Mouse (Mus musculus) MEL (cell line): Measurements from ENCODE around the gene Gm20425. TPM values are rescaled to one million over a fixed set of nuclear protein-coding genes. Genes with fewer than 3 reads are reported as not detected.
A peak's percentile ranks its signal among the peaks of the same experiment; 100 is the strongest.

Experiments used
- DNase-seq: peaks from one replicate; pipeline ENCODE4 v3.0.0; 2011; ENCODE audit warnings: low read depth, low spot score
- H3K27ac ChIP-seq: 2 replicates; pipeline ENCODE4 v1.5.1; 2012; ENCODE audit warnings: low read depth, mild to moderate bottlenecking, control low read depth, low read length, moderate library complexity; ENCODE audit not compliant: control insufficient read depth
- H3K27me3 ChIP-seq, 2 experiments: fragments of 150-350 bp in 1 of 2; sonication (generic) in 1 of 2; 2 replicates each; pipeline ENCODE4 v1.6.1; 2012; ENCODE audit warnings: low read length in 2 of 2, mild to moderate bottlenecking in 2 of 2, improper control_type of control experiment in 1 of 2, moderate library complexity in 1 of 2; ENCODE audit not compliant: insufficient read depth in 2 of 2, control insufficient read depth in 1 of 2
- H3K36me3 ChIP-seq, 2 experiments: 2 replicates each; pipeline ENCODE4 v1.6.1; 2012 to 2014; ENCODE audit warnings: low read length in 2 of 2, improper control_type of control experiment in 1 of 2, inconsistent platforms in 1 of 2, mild to moderate bottlenecking in 1 of 2; ENCODE audit not compliant: insufficient read depth in 2 of 2, control insufficient read depth in 1 of 2
- H3K4me1 ChIP-seq, 2 experiments: fragments of 150-350 bp in 1 of 2; sonication (generic) in 1 of 2; 2 replicates each; pipeline ENCODE4 v1.6.1; 2012; ENCODE audit warnings: low read length in 2 of 2, improper control_type of control experiment in 1 of 2, mild to moderate bottlenecking in 1 of 2; ENCODE audit not compliant: insufficient read depth in 2 of 2, control insufficient read depth in 1 of 2
- H3K4me3 ChIP-seq, 2 experiments: fragments of 150-350 bp in 1 of 2; sonication (generic) in 1 of 2; 2 replicates each; pipeline ENCODE4 v1.5.1; 2012; ENCODE audit warnings: low read depth in 2 of 2, low read length in 2 of 2, mild to moderate bottlenecking in 2 of 2, moderate library complexity in 2 of 2, control low read depth in 1 of 2, improper control_type of control experiment in 1 of 2; ENCODE audit not compliant: control insufficient read depth in 1 of 2, insufficient read depth in 1 of 2
- H3K79me2 ChIP-seq: 2 replicates; pipeline ENCODE4 v1.6.1; 2012; ENCODE audit warnings: mild to moderate bottlenecking, low read length, moderate library complexity; ENCODE audit not compliant: control insufficient read depth, poor library complexity, insufficient read depth
- H3K9ac ChIP-seq: 2 replicates; pipeline ENCODE4 v1.6.1; 2012; ENCODE audit warnings: low read depth, mild to moderate bottlenecking, control low read depth, low read length, moderate library complexity; ENCODE audit not compliant: control insufficient read depth, poor library complexity, severe bottlenecking
- H3K9me3 ChIP-seq: fragments of 150-350 bp; sonication (generic); replicated peaks from 2 replicates; pipeline ENCODE4 v1.6.1; 2012; ENCODE audit warnings: mild to moderate bottlenecking, low read length, improper control_type of control experiment, moderate library complexity; ENCODE audit not compliant: insufficient read depth
- BHLHE40 ChIP-seq: IDR thresholded peaks from 2 replicates; pipeline ENCODE4 v1.6.1; 2012; ENCODE audit warnings: low read depth, mild to moderate bottlenecking, inconsistent platforms, low read length, improper control_type of control experiment, borderline replicate concordance
- CHD1 ChIP-seq: IDR thresholded peaks from 2 replicates; pipeline ENCODE4 v1.6.1; 2012; ENCODE audit warnings: low read depth, mild to moderate bottlenecking, inconsistent platforms, low read length, improper control_type of control experiment
- CHD2 ChIP-seq: IDR thresholded peaks from 2 replicates; pipeline ENCODE4 v1.6.1; 2011; ENCODE audit warnings: low read length, improper control_type of control experiment
- ELF1 ChIP-seq: IDR thresholded peaks from 2 replicates; pipeline ENCODE4 v1.6.1; 2014; ENCODE audit warnings: low read depth, mild to moderate bottlenecking, inconsistent platforms, low read length, improper control_type of control experiment, moderate library complexity
- EP300 ChIP-seq, 2 experiments: IDR thresholded peaks; 2 replicates each; pipeline ENCODE4 v1.6.1; 2011; ENCODE audit warnings: improper control_type of control experiment in 2 of 2, low read length in 2 of 2, low read depth in 1 of 2, mild to moderate bottlenecking in 1 of 2
- GABPA ChIP-seq: IDR thresholded peaks from 2 replicates; pipeline ENCODE4 v1.6.1; 2012; ENCODE audit warnings: low read depth, mild to moderate bottlenecking, inconsistent platforms, low read length, improper control_type of control experiment, moderate library complexity
- GATA1 ChIP-seq: IDR thresholded peaks from 2 replicates; pipeline ENCODE4 v1.6.1; 2011; ENCODE audit warnings: low read depth, low read length, improper control_type of control experiment
- HCFC1 ChIP-seq: IDR thresholded peaks from 2 replicates; pipeline ENCODE4 v1.6.1; 2012; ENCODE audit warnings: low read depth, mild to moderate bottlenecking, inconsistent platforms, low read length, improper control_type of control experiment, moderate library complexity
- JUND ChIP-seq: IDR thresholded peaks from 2 replicates; pipeline ENCODE4 v1.6.1; 2011; ENCODE audit warnings: low read depth, mild to moderate bottlenecking, improper control_type of control experiment, low read length
- KAT2A ChIP-seq: conservative IDR thresholded peaks from 2 replicates; pipeline ENCODE4 v1.6.1; 2012; ENCODE audit warnings: low read depth, low read length, improper control_type of control experiment, inconsistent platforms
- MAZ ChIP-seq: IDR thresholded peaks from 2 replicates; pipeline ENCODE4 v1.6.1; 2012; ENCODE audit warnings: low read depth, mild to moderate bottlenecking, inconsistent platforms, low read length, improper control_type of control experiment
- MXI1 ChIP-seq: IDR thresholded peaks from 2 replicates; pipeline ENCODE4 v1.6.1; 2011; ENCODE audit warnings: mild to moderate bottlenecking, low read depth, low read length, improper control_type of control experiment
- MYC ChIP-seq: IDR thresholded peaks from 2 replicates; pipeline ENCODE4 v1.6.1; 2011; ENCODE audit warnings: low read depth, mild to moderate bottlenecking, low read length, improper control_type of control experiment, moderate library complexity
- NELFE ChIP-seq: IDR thresholded peaks from 2 replicates; pipeline ENCODE4 v1.6.1; 2011; ENCODE audit warnings: low read depth, low read length, improper control_type of control experiment
- NRF1 ChIP-seq: IDR thresholded peaks from 2 replicates; pipeline ENCODE4 v1.6.1; 2014; ENCODE audit warnings: low read depth, mild to moderate bottlenecking, inconsistent platforms, low read length, improper control_type of control experiment, moderate library complexity; ENCODE audit not compliant: poor library complexity, insufficient read depth, severe bottlenecking
- POLR2A ChIP-seq, 2 experiments: IDR thresholded peaks; 2 replicates each; pipeline ENCODE4 v1.6.1; 2011 to 2012; ENCODE audit warnings: low read length in 2 of 2, mild to moderate bottlenecking in 2 of 2, control low read depth in 1 of 2, improper control_type of control experiment in 1 of 2, low read depth in 1 of 2, moderate library complexity in 1 of 2; ENCODE audit not compliant: control insufficient read depth in 1 of 2, insufficient read depth in 1 of 2, poor library complexity in 1 of 2
- POLR2AphosphoS2 ChIP-seq: IDR thresholded peaks from 2 replicates; pipeline ENCODE4 v1.6.1; 2011; ENCODE audit warnings: low read length, improper control_type of control experiment
- POLR2AphosphoS5 ChIP-seq: IDR thresholded peaks from 2 replicates; pipeline ENCODE4 v1.6.1; 2012; ENCODE audit warnings: low read depth, borderline replicate concordance, mild to moderate bottlenecking, inconsistent platforms, low read length, moderate library complexity, mixed read lengths
- RAD21 ChIP-seq: IDR thresholded peaks from 2 replicates; pipeline ENCODE4 v1.6.1; 2011; ENCODE audit warnings: mild to moderate bottlenecking, low read depth, low read length, improper control_type of control experiment
- SIN3A ChIP-seq: IDR thresholded peaks from 2 replicates; pipeline ENCODE4 v1.6.1; 2012; ENCODE audit warnings: low read length, improper control_type of control experiment, inconsistent platforms
- TAL1 ChIP-seq: IDR thresholded peaks from 2 replicates; pipeline ENCODE4 v1.6.1; 2012; ENCODE audit warnings: mild to moderate bottlenecking, inconsistent platforms, low read length, moderate library complexity, mixed read lengths
- TCF12 ChIP-seq: IDR thresholded peaks from 2 replicates; pipeline ENCODE4 v1.6.1; 2014; ENCODE audit warnings: low read depth, mild to moderate bottlenecking, inconsistent platforms, low read length, improper control_type of control experiment, moderate library complexity
- USF2 ChIP-seq, 2 experiments: IDR thresholded peaks; 2 replicates each; pipeline ENCODE4 v1.6.1; 2011 to 2012; ENCODE audit warnings: improper control_type of control experiment in 2 of 2, low read length in 2 of 2, borderline replicate concordance in 1 of 2, inconsistent platforms in 1 of 2, low read depth in 1 of 2, mild to moderate bottlenecking in 1 of 2; ENCODE audit not compliant: insufficient read depth in 1 of 2
- ZKSCAN1 ChIP-seq: IDR thresholded peaks from 2 replicates; pipeline ENCODE4 v1.6.1; 2012; ENCODE audit warnings: low read depth, mild to moderate bottlenecking, inconsistent platforms, low read length, improper control_type of control experiment, moderate library complexity
- ZNF384 ChIP-seq: IDR thresholded peaks from 2 replicates; pipeline ENCODE4 v1.6.1; 2012; ENCODE audit warnings: low read depth, mild to moderate bottlenecking, inconsistent platforms, low read length, improper control_type of control experiment
- polyA plus RNA-seq, 2 experiments: library from polyadenylated mRNA; stranded (reverse) in 1 of 2; unstranded in 1 of 2; fragments of >175 nt in 1 of 2; fragments of >200 nt in 1 of 2; gene quantifications; 2 replicates each; pipeline versions ENCODE4 v1.2.1 to v1.2.4; 2012; ENCODE audit warnings: low replicate concordance in 2 of 2, low read depth in 1 of 2; ENCODE audit not compliant: insufficient read length in 2 of 2, insufficient read depth in 1 of 2, missing spikeins in 1 of 2
- total RNA-seq: library from RNA; depleted of rRNA; stranded (reverse); fragments of 300-350 nt; gene quantifications from 2 replicates; pipeline ENCODE4 v1.2.3, GENCODE M21; 2012

Gene Gm20425
- total and polyA plus RNA-seq, 3 experiments = not detected

- TF ChIP-seq POLR2AphosphoS2 = peak; percentile 60; the same call in 1 of the 2 replicates
- no peak for TF ChIP-seq ELF1
- no peak for TF ChIP-seq ZNF384
- no peak for TF ChIP-seq BHLHE40
- TF ChIP-seq MYC = peak; percentile 94
- TF ChIP-seq JUND = no peak
- TF ChIP-seq NRF1 = no peak
- TF ChIP-seq SIN3A = peak; percentile 94
- no peak for TF ChIP-seq USF2 (IDR thresholded peaks at IDR 0.05; ENCODE audit: borderline replicate concordance in 1 of 2, insufficient read depth in 1 of 2, low read depth in 1 of 2, low read length in 2 of 2)
- TF ChIP-seq TAL1 = no peak
- no peak for TF ChIP-seq ZKSCAN1
- no peak for TF ChIP-seq CHD2
- TF ChIP-seq NELFE = peak; percentile 75
- TF ChIP-seq HCFC1 = peak; percentile 100
- TF ChIP-seq CHD1 = no peak
- peak; percentile 92 for TF ChIP-seq KAT2A
- no peak for TF ChIP-seq POLR2AphosphoS5
- TF ChIP-seq EP300 (IDR thresholded peaks at IDR 0.05; ENCODE audit: low read depth in 1 of 2, low read length in 2 of 2) = no peak
- TF ChIP-seq MXI1 = peak; percentile 96
- TF ChIP-seq MAZ = no peak
- TF ChIP-seq POLR2A (IDR thresholded peaks at IDR 0.05; ENCODE audit: control insufficient read depth in 1 of 2, insufficient read depth in 1 of 2, low read depth in 1 of 2, low read length in 2 of 2, poor library complexity in 1 of 2) = peak; percentile 80 to 88
- TF ChIP-seq RAD21 = no peak
- no peak for TF ChIP-seq GABPA
Observed at GRCm38 (mm10) chr9:103201561-103202260, 28.4 kb downstream of the Gm20425 start, which contains the start of gene Srprb (continued).

GRCm38 (mm10) chr9:103188416-103188815, 41.7 kb downstream of the Gm20425 start:
- H3K36me3 ChIP-seq = peaks cover 2 to 8% of the 10 kb centered on the region in 2 experiments; a peak in 3 of 4 replicates
- no peak overlapping the region for H3K9ac ChIP-seq

More at GRCm38 (mm10) chr9:103188416-103188815, 41.7 kb downstream of the Gm20425 start:
- no peak for DNase-seq
- H3K27ac ChIP-seq = no peak overlapping the region
- TF ChIP-seq GATA1 (0 out of 2 replicates have a peak, but pooled peaks have one; percentile 9), TCF12 (no peak)
- H3K9me3 ChIP-seq = no peaks in the 10 kb centered on the region
- no peak overlapping the region for H3K4me3 ChIP-seq
- H3K27me3 ChIP-seq = no peaks in the 10 kb centered on the region
- H3K4me1 ChIP-seq = no peaks in the 10 kb centered on the region; a peak in 1 of 4 replicates
- H3K79me2 ChIP-seq = no peaks in the 10 kb centered on the region
